In genomic region chr17:83235227-83235626, GRCm38 (mm10) we compare ENCODE assay signal across 14 mouse cellular contexts. TPM values are rescaled to one million over a fixed set of nuclear protein-coding genes. Genes with fewer than 3 reads are reported as not detected.
DNase-seq lines count a peak whose midpoint lies in the region; ATAC-seq and TF ChIP-seq lines count a peak whose summit lies in the region.
"Had no signal": no experiment of that assay in that cellular context is flagged by ENCODE, and none has a peak within 500 bp of the region (broad histone marks: within the 10 kb centered on the region; RNA-seq: fewer than 3 reads in every experiment).

No protein-coding gene starts in this region.

- DNase-seq in heart, adult 11 months = peak; percentile 55
- DNase-seq in heart, postnatal 10 days = no peak
- DNase-seq in layer of hippocampus, adult 8-10 months (ENCODE audit: low spot score in 2 of 2) = peak; percentile 37 to 52
- no peak for DNase-seq in layer of hippocampus, adult 9-10 months (ENCODE audit: low spot score)
- DNase-seq in cerebellum, postnatal 14 days = peak; percentile 85 to 87
- no peak for DNase-seq in thymus, adult 2 months
- DNase-seq in embryo, embryonic 10 days (ENCODE audit: low spot score) = no peak
- DNase-seq: heart, postnatal 4 days; kidney, adult 8-10 months; lung, embryonic 14.5 days; thymus, adult 18-20 months had no signal

- TF ChIP-seq CTCF in thymus, adult 2 months (IDR thresholded peaks at IDR 0.05; ENCODE audit: borderline replicate concordance, control insufficient read depth, extremely low read depth, insufficient read depth, low read length, poor library complexity) = no peak

- no peaks in the 10 kb centered on the region for H3K27me3 ChIP-seq in thymus, adult 2 months (ENCODE audit: control insufficient read depth, insufficient read depth, low read length)
- H3K27me3 ChIP-seq: heart, embryonic 12.5 days had no signal

- WGBS in thymus, adult 2 months = 92% methylated on average over 10 of the region's 10 CpGs

- no peak overlapping the region for H3K27ac ChIP-seq in thymus, adult 2 months (ENCODE audit: control insufficient read depth, insufficient read depth, low read length)
- H3K27ac ChIP-seq: embryonic facial prominence, embryonic 15.5 days had no signal

- H3K4me1 ChIP-seq in thymus, adult 2 months (replicated peaks; ENCODE audit: control insufficient read depth, insufficient read depth, low read length) = no peaks in the 10 kb centered on the region

- no peaks in the 10 kb centered on the region for H3K36me3 ChIP-seq in thymus, adult 2 months (ENCODE audit: control insufficient read depth, insufficient read depth, low read length)
- H3K36me3 ChIP-seq: embryonic facial prominence, embryonic 15.5 days; heart, embryonic 12.5 days had no signal

- intact Hi-C loops in heart, postnatal 10 days (cut with DNase I) = no loop called here

- ATAC-seq in cerebellum, adult (ENCODE audit: insufficient number of reproducible peaks, low FRiP score, low TSS enrichment) = peak; percentile 77

- no peak overlapping the region for H3K4me3 ChIP-seq in thymus, adult 2 months (ENCODE audit: control insufficient read depth, insufficient read depth, low read length)
- H3K4me3 ChIP-seq: embryonic facial prominence, embryonic 15.5 days; heart, embryonic 12.5 days had no signal

- TF ChIP-seq POLR2A in thymus, adult 2 months (IDR thresholded peaks at IDR 0.05; ENCODE audit: control insufficient read depth, extremely low read depth, insufficient read depth, low read length, poor library complexity) = no peak

RNA-seq across cellular contexts. Expression of gene Pkdcc, which starts 20.1 kb away (rescaled TPM):
- total RNA-seq in heart, postnatal 10 days (2021) = 10 to 100 TPM; 46.5 to 50.4 TPM
- total RNA-seq in layer of hippocampus, adult 8-10 months (2022) = 10 to 100 TPM; 14.9 to 18.8 (median 17.3) TPM
- 37.5 and 50.8 TPM in 2 replicates for polyA plus RNA-seq in thymus, adult 2 months (2012; rRNA removed)

Comparison
In these comparisons a context has a peak if more than half of its experiments do, and no peak if none do; other contexts are left out.
1. DNase-seq: peak in heart, adult 11 months (single experiment), layer of hippocampus, adult 8-10 months (2 of 2) and cerebellum, postnatal 14 days (2 of 2); none in heart, postnatal 10 days (0 of 2), layer of hippocampus, adult 9-10 months (single experiment), thymus, adult 2 months (single experiment) and embryo, embryonic 10 days (single experiment).